Mouse (Mus musculus): Measurements from ENCODE around the gene Arid3a. TPM values are rescaled to one million over a fixed set of nuclear protein-coding genes. Genes with fewer than 3 reads are reported as not detected.

Gene Arid3a
- polyA plus RNA-seq, 1 experiment: 27.6 TPM

DNA sequence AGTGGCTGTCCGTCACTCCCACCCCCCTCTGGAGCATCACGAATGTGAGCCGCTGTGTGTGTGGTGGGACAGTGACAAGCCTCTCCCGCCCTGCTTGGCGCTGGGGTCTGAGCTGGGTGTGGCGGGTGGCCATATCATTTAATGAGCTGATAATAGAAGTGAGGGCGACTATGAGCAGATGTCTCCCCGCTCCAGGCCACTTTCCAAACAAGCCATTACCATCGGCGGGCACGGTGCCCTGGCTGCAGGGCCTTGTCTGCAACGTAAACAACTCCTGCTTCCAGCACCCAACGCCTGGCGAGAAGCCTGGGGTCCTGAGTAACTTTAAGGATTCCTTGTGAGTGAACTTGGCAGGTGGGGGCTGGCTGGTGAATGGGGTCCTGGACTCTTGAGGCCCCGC, 71.0 kb downstream of the Arid3a start:
- Histone ChIP-seq H3K4me3 (replicated peaks; ENCODE audit: control insufficient read depth, low read depth, low read length) (peak overlapping the region; percentile 82), H3K4me1 (ENCODE audit: control insufficient read depth, insufficient read depth, low read length) (peaks cover 2% of the 10 kb centered on the region), H3K27ac (ENCODE audit: control insufficient read depth, insufficient read depth, low read depth, low read length, poor library complexity) (peak overlapping the region; percentile 88)
- WGBS: 50% methylated on average over 15 of the region's 15 CpGs
- TF ChIP-seq POLR2A (IDR thresholded peaks at IDR 0.05; ENCODE audit: borderline replicate concordance, control insufficient read depth, low read depth, low read length) (peak; percentile 19; the same call in 1 of the 2 replicates), CTCF (IDR thresholded peaks at IDR 0.05; ENCODE audit: control insufficient read depth, insufficient read depth, low read length) (no peak)

DNA sequence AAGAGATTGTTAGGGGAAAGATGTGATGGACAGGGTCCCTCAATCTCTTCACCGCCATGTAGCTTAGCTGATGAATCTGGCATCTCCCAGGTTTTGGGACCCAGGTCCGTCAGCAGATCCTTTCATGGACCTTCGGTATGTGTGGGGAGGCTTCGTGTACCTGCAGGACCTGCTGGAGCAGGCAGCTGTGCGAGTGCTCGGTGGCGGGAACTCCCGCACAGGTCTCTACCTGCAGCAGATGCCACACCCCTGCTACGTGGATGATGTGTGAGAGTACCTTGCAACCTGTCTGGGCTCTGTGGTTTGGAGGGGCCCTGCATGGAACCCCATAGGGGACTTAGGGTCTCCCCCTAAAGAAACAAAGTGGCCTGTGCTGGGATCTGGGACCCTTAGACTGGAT, 75.1 kb downstream of the Arid3a start:
- H3K4me1 ChIP-seq (ENCODE audit: control insufficient read depth, insufficient read depth, low read length): no peaks in the 10 kb centered on the region; the same call in 1 of the 2 replicates
- TF ChIP-seq POLR2A (IDR thresholded peaks at IDR 0.05; ENCODE audit: borderline replicate concordance, control insufficient read depth, low read depth, low read length) (no peak), CTCF (IDR thresholded peaks at IDR 0.05; ENCODE audit: control insufficient read depth, insufficient read depth, low read length) (no peak)
- 91% methylated on average over 9 of the region's 9 CpGs for WGBS
- no peak overlapping the region for H3K4me3 ChIP-seq (replicated peaks; ENCODE audit: control insufficient read depth, low read depth, low read length)
- no peak overlapping the region for H3K27ac ChIP-seq (ENCODE audit: control insufficient read depth, insufficient read depth, low read depth, low read length, poor library complexity)

DNA sequence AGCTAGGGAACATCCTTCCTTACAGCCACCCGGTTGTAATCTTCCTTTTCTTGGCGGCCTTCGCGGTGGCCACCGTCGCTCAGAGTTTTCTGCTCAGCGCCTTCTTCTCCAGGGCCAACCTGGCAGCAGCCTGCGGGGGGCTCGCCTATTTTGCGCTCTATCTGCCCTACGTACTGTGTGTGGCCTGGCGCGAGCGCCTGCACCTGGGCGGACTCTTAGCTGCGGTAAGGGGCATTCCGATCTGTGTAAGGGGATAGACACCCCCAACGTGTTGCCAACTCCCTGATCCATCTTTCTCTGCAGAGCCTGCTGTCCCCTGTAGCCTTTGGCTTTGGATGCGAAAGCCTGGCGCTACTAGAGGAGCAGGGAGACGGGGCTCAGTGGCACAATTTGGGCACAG, 76.0 kb downstream of the Arid3a start:
- TF ChIP-seq POLR2A (IDR thresholded peaks at IDR 0.05; ENCODE audit: borderline replicate concordance, control insufficient read depth, low read depth, low read length) (no peak), CTCF (IDR thresholded peaks at IDR 0.05; ENCODE audit: control insufficient read depth, insufficient read depth, low read length) (no peak)
- H3K27ac ChIP-seq (ENCODE audit: control insufficient read depth, insufficient read depth, low read depth, low read length, poor library complexity): no peak overlapping the region
- 91% methylated on average over 21 of the region's 21 CpGs for WGBS
- no peak overlapping the region for H3K4me3 ChIP-seq (replicated peaks; ENCODE audit: control insufficient read depth, low read depth, low read length)
- no peaks in the 10 kb centered on the region; the same call in 1 of the 2 replicates for H3K4me1 ChIP-seq (ENCODE audit: control insufficient read depth, insufficient read depth, low read length)

DNA sequence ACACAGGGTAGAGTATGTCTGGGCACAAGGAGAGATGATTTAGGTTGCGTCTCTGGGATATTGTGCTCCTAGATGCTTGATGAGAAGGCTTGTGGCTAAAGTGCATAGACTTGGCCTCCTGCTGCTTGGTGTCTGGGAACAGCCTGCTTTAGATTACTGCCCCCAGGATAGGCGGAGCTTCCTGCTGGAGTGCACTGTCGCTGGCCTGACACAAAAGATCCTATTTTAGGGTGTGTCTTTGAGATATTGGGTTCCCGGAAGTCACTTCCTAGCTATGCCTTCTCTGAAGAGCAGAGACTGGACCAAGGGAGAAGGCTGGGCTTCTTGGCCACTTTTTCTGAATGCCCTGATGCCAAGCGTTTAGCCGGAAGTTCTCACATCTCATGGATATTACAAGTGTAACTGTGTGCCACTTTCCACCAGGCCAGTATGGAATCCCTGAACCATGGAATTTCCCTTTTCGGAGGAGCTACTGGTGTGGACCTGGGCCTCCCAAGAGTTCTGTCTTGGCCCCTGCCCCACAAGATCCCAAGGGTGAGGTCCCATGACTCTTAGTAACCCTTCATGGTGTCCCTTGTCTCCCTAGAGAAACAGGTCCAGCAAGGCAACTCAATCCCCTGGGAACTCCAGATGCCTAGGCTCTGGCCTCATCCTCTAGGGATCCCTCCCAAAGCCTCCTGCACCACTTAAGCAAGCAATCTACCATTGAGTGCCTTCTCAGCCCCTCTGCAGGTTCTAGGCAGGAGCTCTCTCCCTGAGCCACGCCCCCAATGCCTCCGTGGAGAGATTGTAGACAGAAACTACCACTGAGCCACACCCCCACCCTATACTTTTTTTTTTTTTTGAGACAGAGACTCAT, 76.8 kb downstream of the Arid3a start:
- WGBS: 68% methylated on average over 9 of the region's 9 CpGs
- TF ChIP-seq POLR2A (IDR thresholded peaks at IDR 0.05; ENCODE audit: borderline replicate concordance, control insufficient read depth, low read depth, low read length): no peak
- no peak for TF ChIP-seq CTCF (IDR thresholded peaks at IDR 0.05; ENCODE audit: control insufficient read depth, insufficient read depth, low read length)
- Histone ChIP-seq H3K4me1 (ENCODE audit: control insufficient read depth, insufficient read depth, low read length) (no peaks in the 10 kb centered on the region), H3K27ac (ENCODE audit: control insufficient read depth, insufficient read depth, low read depth, low read length, poor library complexity) (no peak overlapping the region), H3K4me3 (replicated peaks; ENCODE audit: control insufficient read depth, low read depth, low read length) (no peak overlapping the region)

DNA sequence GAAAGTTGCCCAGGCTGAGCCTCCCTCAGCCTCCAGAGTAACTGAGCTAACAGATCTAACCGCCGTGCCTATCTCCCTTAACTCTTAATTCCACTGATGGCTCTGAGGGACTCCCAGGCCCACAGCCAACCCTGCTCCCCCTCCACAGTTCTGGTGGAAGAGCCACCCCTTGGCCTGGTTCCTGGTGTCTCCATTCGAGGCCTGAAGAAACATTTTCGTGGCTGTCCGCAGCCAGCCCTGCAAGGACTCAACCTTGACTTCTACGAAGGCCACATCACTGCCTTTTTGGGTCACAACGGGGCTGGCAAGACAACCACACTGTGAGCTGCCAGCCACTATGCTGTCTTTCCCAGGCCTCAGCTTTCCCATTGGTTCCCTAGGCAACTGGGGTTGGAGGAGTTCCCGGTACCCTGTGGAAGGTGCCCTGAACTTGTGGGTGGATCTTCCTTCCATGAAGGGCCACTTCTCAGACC, 77.4 kb downstream of the Arid3a start:
- no peak for TF ChIP-seq POLR2A (IDR thresholded peaks at IDR 0.05; ENCODE audit: borderline replicate concordance, control insufficient read depth, low read depth, low read length)
- no peak for TF ChIP-seq CTCF (IDR thresholded peaks at IDR 0.05; ENCODE audit: control insufficient read depth, insufficient read depth, low read length)

More for the DNA sequence above, 77.4 kb downstream of the Arid3a start:
- Histone ChIP-seq H3K27ac (ENCODE audit: control insufficient read depth, insufficient read depth, low read depth, low read length, poor library complexity) (no peak overlapping the region), H3K4me3 (replicated peaks; ENCODE audit: control insufficient read depth, low read depth, low read length) (no peak overlapping the region), H3K4me1 (ENCODE audit: control insufficient read depth, insufficient read depth, low read length) (no peaks in the 10 kb centered on the region)
- 77% methylated on average over 8 of the region's 8 CpGs for WGBS

Other genes starting within 250 kb of the Arid3a start
- 82.1 and 98.6 TPM in 2 replicates for gene Cdc34, start 244.8 kb upstream of the Arid3a start, polyA plus RNA-seq (2011; ENCODE audit: insufficient read depth, insufficient read length, low replicate concordance, missing spikeins)
- not detected in 2 replicates for gene Gzmm, start 238.0 kb upstream of the Arid3a start, polyA plus RNA-seq (2011; ENCODE audit: insufficient read depth, insufficient read length, low replicate concordance, missing spikeins)
- 465 and 588 TPM in 2 replicates for gene Bsg, start 222.6 kb upstream of the Arid3a start, polyA plus RNA-seq (2011; ENCODE audit: insufficient read depth, insufficient read length, low replicate concordance, missing spikeins)
- gene Hcn2, start 210.4 kb upstream of the Arid3a start, polyA plus RNA-seq (2011; ENCODE audit: insufficient read depth, insufficient read length, low replicate concordance, missing spikeins): 0.31 TPM in 1 of 2 replicates, not detected in the other
- gene Polrmt, start 180.5 kb upstream of the Arid3a start, polyA plus RNA-seq (2011; ENCODE audit: insufficient read depth, insufficient read length, low replicate concordance, missing spikeins): 20.0 and 29.6 TPM in 2 replicates
- gene Fgf22, start 172.0 kb upstream of the Arid3a start, polyA plus RNA-seq (2011; ENCODE audit: insufficient read depth, insufficient read length, low replicate concordance, missing spikeins): not detected in 2 replicates
- 26.5 and 42.8 TPM in 2 replicates for gene Rnf126, start 160.1 kb upstream of the Arid3a start, polyA plus RNA-seq (2011; ENCODE audit: insufficient read depth, insufficient read length, low replicate concordance, missing spikeins)
- 1.0 and 1.8 TPM in 2 replicates for gene Fstl3, start 149.8 kb upstream of the Arid3a start, polyA plus RNA-seq (2011; ENCODE audit: insufficient read depth, insufficient read length, low replicate concordance, missing spikeins)
- 13.1 and 40.0 TPM in 2 replicates for gene Prss57, start 136.1 kb upstream of the Arid3a start, polyA plus RNA-seq (2011; ENCODE audit: insufficient read depth, insufficient read length, low replicate concordance, missing spikeins)
- gene Palm, start 133.5 kb upstream of the Arid3a start, polyA plus RNA-seq (2011; ENCODE audit: insufficient read depth, insufficient read length, low replicate concordance, missing spikeins): 19.7 and 36.1 TPM in 2 replicates
- not detected in 2 replicates for gene Misp, start 106.1 kb upstream of the Arid3a start, polyA plus RNA-seq (2011; ENCODE audit: insufficient read depth, insufficient read length, low replicate concordance, missing spikeins)
- 113 and 188 TPM in 2 replicates for gene Ptbp1, start 72.6 kb upstream of the Arid3a start, polyA plus RNA-seq (2011; ENCODE audit: insufficient read depth, insufficient read length, low replicate concordance, missing spikeins)
- 143 and 259 TPM in 2 replicates for gene Prtn3, start 52.6 kb upstream of the Arid3a start, polyA plus RNA-seq (2011; ENCODE audit: insufficient read depth, insufficient read length, low replicate concordance, missing spikeins)
- 16.4 and 32.4 TPM in 2 replicates for gene Plppr3, start 52.4 kb upstream of the Arid3a start, polyA plus RNA-seq (2011; ENCODE audit: insufficient read depth, insufficient read length, low replicate concordance, missing spikeins)
- 102 and 162 TPM in 2 replicates for gene Elane, start 40.8 kb upstream of the Arid3a start, polyA plus RNA-seq (2011; ENCODE audit: insufficient read depth, insufficient read length, low replicate concordance, missing spikeins)
- gene Cfd, start 36.2 kb upstream of the Arid3a start, polyA plus RNA-seq (2011; ENCODE audit: insufficient read depth, insufficient read length, low replicate concordance, missing spikeins): 20.0 TPM in 1 of 2 replicates, not detected in the other
- gene Med16, start 18.1 kb upstream of the Arid3a start, polyA plus RNA-seq (2011; ENCODE audit: insufficient read depth, insufficient read length, low replicate concordance, missing spikeins): 12.3 and 19.2 TPM in 2 replicates
- gene Gm26602, start 16.2 kb upstream of the Arid3a start, polyA plus RNA-seq (2011; ENCODE audit: insufficient read depth, insufficient read length, low replicate concordance, missing spikeins): not detected in 2 replicates
- 1.5 TPM in 1 of 2 replicates, not detected in the other for gene Kiss1r, start 10.1 kb upstream of the Arid3a start, polyA plus RNA-seq (2011; ENCODE audit: insufficient read depth, insufficient read length, low replicate concordance, missing spikeins)
- 182 and 197 TPM in 2 replicates for gene R3hdm4, start 5.8 kb upstream of the Arid3a start, polyA plus RNA-seq (2011; ENCODE audit: insufficient read depth, insufficient read length, low replicate concordance, missing spikeins)
- gene Wdr18, start 33.1 kb downstream of the Arid3a start, polyA plus RNA-seq (2011; ENCODE audit: insufficient read depth, insufficient read length, low replicate concordance, missing spikeins): 26.7 and 43.3 TPM in 2 replicates
- gene Grin3b, start 43.7 kb downstream of the Arid3a start, polyA plus RNA-seq (2011; ENCODE audit: insufficient read depth, insufficient read length, low replicate concordance, missing spikeins): not detected in 2 replicates
- gene Tmem259, start 57.3 kb downstream of the Arid3a start, polyA plus RNA-seq (2011; ENCODE audit: insufficient read depth, insufficient read length, low replicate concordance, missing spikeins): 78.6 and 131 TPM in 2 replicates
- gene Cnn2, start 61.5 kb downstream of the Arid3a start, polyA plus RNA-seq (2011; ENCODE audit: insufficient read depth, insufficient read length, low replicate concordance, missing spikeins): 41.7 and 92.4 TPM in 2 replicates
- gene Abca7, start 69.5 kb downstream of the Arid3a start, polyA plus RNA-seq (2011; ENCODE audit: insufficient read depth, insufficient read length, low replicate concordance, missing spikeins): 54.3 and 96.9 TPM in 2 replicates
- gene Arhgap45, start 89.6 kb downstream of the Arid3a start, polyA plus RNA-seq (2011; ENCODE audit: insufficient read depth, insufficient read length, low replicate concordance, missing spikeins): 111 and 291 TPM in 2 replicates
- 35.6 and 44.5 TPM in 2 replicates for gene Polr2e, start 112.8 kb downstream of the Arid3a start, polyA plus RNA-seq (2011; ENCODE audit: insufficient read depth, insufficient read length, low replicate concordance, missing spikeins)
- gene Gpx4, start 120.1 kb downstream of the Arid3a start, polyA plus RNA-seq (2011; ENCODE audit: insufficient read depth, insufficient read length, low replicate concordance, missing spikeins): 948 and 2,392 TPM in 2 replicates
- gene Sbno2, start 178.5 kb downstream of the Arid3a start, polyA plus RNA-seq (2011; ENCODE audit: insufficient read depth, insufficient read length, low replicate concordance, missing spikeins): 37.6 and 83.8 TPM in 2 replicates
- 197 and 344 TPM in 2 replicates for gene Stk11, start 188.8 kb downstream of the Arid3a start, polyA plus RNA-seq (2011; ENCODE audit: insufficient read depth, insufficient read length, low replicate concordance, missing spikeins)
- gene Atp5d, start 211.6 kb downstream of the Arid3a start, polyA plus RNA-seq (2011; ENCODE audit: insufficient read depth, insufficient read length, low replicate concordance, missing spikeins): 131 and 178 TPM in 2 replicates
- gene Cbarp, start 213.8 kb downstream of the Arid3a start, polyA plus RNA-seq (2011; ENCODE audit: insufficient read depth, insufficient read length, low replicate concordance, missing spikeins): 3.4 and 3.7 TPM in 2 replicates
- gene Midn, start 221.2 kb downstream of the Arid3a start, polyA plus RNA-seq (2011; ENCODE audit: insufficient read depth, insufficient read length, low replicate concordance, missing spikeins): 36.0 and 53.2 TPM in 2 replicates
- gene Cirbp, start 238.9 kb downstream of the Arid3a start, polyA plus RNA-seq (2011; ENCODE audit: insufficient read depth, insufficient read length, low replicate concordance, missing spikeins): 200 and 277 TPM in 2 replicates
- gene 1600002K03Rik, start 245.9 kb downstream of the Arid3a start, polyA plus RNA-seq (2011; ENCODE audit: insufficient read depth, insufficient read length, low replicate concordance, missing spikeins): 8.8 and 23.7 TPM in 2 replicates

Measured in bone marrow, adult 2 months (tissue).